Mouse (Mus musculus) yolk sac, embryonic 10.5 days (tissue): ENCODE results near the gene Ctla4.

Experiments used
- DNase-seq: peaks from one replicate; pipeline ENCODE4 v3.0.0-alpha.2; 2017; ENCODE audit warnings: low spot score

Gene Ctla4

DNA sequence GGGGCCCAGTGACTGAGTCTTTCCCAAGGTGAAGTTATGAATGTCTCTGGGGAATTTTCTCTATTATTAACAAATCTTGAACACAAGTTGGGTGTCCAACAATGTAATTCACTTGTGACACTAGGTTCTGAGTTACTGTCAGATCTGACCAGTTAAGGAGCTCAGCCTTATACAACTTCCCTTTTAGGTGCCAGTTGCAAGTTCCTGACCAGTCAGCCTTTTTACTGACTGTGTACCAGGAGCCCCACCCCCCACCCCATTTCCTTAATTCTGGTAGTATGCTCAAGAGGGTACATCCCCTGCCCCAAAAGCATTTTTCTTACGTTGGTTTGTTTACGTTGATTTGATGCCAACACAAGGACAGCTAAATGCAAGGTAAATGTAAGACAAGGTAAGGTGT is 21.6 kb upstream of the Ctla4 start:
- DNase-seq, result no peak

DNA sequence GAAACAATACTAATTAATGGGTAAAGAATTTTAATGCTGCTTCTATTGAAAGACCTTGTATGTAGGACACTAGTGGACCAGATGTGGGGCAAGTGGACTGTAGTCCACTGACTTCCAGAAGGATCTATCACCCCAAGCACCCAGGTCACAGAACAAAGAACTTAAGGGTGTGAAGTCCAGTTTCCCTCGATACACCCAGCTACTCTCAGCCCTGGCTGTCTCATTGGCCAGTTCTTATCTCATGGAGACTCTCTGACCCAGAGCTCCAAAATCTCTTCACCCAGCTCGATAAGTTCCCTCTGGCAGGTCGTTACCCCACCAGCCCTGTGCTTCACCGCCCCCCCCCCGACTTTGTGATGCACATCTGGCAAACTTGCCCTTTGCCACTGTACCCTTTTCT is 20.8 kb upstream of the Ctla4 start:
- DNase-seq, result no peak

DNA sequence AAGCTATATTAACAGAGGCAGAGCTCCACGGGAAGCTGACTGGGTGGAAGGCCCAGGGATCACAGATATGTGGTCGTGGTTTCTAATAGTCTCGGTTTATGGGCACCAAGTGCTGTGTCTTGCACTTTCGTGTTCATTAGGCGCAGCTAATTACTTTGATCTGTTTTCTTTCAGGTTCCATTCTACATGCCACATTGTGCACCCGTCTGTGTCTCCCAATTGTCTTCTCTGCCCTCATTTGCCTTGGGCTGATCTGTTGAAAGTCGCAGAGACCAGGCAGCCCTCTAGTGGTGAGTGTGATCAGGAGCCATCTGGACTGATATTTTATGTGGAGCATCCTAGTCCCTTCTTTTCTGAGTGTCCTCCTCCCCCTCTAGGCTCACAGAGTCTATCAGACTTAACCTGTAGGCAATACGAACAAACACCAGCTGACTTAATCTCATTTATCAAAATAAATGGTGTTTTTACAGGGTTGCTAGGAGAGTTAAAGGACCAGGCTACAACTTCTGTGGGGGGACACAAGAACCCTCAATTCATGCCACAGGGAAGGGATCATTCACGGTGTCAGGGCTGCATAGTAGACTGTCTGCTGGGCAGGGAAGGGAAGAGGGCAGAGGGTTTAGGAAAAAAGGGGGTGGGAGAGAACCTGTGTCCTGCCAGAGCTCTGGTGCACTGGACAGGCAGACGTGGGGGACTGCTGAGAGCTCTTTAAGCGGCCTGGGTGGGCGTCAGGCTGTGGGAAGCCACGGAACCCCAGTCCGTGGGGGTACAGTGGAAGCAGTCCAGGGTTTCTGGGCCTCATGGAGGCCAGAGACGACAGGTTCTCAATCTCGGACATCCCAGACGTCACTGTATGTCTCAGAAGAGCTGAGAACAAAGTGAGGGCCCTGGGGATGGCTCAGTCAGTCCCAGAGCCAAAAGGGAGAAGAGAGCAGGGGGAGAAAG is 18.2 kb upstream of the Ctla4 start:
- no peak for DNase-seq

DNA sequence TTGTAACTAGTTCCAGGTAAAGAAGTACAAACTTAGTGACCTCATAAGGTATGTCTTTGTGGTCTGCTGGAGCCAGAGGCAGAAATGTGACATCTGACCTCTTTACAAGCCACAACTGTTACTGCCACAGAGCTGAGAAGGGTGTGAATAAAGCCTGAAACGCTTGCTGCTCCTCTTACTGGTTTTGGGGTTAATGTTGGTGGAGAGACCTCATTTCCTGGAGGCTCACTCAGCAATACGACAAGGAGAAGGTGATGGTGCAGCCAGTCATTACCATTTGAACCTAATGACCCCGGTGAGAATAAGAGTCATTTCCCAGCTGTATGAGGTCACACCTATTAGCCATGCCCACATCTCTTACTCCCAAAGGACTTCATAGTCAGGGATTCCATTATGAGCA is 11.5 kb upstream of the Ctla4 start:
- DNase-seq, result no peak

DNA sequence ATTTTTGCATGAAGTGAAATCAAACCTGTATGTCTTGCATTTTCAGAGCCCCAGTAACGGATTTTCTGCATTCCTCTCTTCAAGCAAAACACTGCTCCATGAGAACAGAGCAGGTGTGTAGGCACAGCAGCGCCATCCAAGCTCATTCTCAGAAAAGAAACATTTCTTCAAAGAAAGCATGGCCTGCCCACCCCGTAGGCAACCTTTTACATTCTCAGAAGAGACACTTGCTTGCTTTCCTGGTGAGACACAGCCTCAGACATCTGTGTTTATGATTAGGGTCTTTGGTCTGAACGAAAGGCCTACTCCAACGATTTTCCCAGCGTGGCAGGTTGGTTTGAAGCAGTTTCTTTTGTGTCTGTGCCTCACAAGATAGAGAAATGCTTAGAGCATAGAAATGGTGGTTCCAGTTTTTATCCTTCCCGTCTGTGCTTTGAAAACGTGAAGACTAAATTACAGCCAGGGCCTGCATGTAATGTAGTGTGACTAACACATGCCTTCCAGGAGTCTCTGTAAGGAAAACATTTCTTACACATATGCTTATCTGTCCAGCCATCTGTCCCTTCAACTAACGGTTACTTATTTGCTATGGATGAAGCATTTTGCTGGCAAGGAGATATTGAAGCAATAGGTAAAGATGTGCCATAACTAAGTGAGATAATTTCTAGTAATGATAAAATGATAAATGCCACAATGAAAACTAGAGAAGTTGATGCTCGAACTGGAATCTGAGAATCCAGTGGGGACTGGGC is 6.5 kb upstream of the Ctla4 start:
- no peak for DNase-seq

DNA sequence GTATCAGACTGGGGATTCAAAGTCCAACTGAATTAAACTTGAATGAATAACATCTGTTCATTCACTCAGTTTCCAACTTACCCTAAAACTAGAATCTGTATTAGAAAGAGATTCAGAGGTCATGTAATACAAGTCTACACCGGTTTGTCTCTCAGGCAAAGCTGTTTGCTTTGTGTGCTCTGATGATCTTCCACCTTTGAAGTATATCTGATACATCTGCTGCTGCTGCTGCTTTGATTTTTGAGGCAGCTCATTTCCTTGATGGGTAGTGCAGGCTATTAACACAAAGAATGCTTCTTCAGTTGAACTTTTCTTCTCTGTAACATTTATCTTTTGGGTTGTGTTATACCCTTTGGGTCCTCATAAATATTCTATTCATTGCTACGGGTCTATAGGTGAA is 4.0 kb upstream of the Ctla4 start:
- no peak for DNase-seq

DNA sequence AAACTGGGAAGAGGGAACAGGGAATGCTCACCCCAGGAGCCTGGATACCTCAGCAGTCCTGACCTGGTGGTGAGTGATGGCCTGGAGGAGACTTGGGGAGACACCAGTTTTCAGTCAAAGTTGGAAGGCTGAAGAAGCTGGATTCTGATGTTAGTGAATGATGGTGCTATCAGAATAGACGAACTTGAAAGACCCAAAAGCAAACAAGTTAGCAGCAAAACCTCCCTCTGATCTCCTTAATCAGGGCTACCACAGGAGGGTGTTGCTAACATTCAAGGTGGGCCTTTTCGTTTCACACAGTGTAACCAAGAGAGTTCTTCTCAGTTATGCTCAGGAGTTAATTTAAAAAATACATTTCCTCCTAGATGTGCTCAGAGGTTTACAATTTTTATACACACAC is 3.5 kb upstream of the Ctla4 start:
- DNase-seq, result no peak

DNA sequence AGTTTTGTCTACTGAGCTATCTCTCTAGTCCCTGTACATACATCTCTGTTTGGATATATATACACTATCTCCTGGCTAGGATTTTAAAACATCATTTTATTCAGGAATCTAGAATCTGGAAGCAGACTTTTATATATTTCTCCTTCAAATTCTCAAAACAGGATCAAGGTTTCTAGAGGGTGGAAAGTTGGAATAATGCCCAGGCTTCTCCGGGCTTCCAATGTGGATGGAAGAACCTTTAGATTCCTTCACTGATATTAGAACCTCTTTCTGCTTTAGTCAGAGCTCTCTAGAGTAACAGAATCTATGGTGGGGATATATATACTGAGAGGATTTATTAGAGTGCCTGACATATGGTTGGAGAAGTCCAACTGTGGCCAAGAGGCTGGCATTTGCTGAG is 2.2 kb upstream of the Ctla4 start:
- no peak for DNase-seq

DNA sequence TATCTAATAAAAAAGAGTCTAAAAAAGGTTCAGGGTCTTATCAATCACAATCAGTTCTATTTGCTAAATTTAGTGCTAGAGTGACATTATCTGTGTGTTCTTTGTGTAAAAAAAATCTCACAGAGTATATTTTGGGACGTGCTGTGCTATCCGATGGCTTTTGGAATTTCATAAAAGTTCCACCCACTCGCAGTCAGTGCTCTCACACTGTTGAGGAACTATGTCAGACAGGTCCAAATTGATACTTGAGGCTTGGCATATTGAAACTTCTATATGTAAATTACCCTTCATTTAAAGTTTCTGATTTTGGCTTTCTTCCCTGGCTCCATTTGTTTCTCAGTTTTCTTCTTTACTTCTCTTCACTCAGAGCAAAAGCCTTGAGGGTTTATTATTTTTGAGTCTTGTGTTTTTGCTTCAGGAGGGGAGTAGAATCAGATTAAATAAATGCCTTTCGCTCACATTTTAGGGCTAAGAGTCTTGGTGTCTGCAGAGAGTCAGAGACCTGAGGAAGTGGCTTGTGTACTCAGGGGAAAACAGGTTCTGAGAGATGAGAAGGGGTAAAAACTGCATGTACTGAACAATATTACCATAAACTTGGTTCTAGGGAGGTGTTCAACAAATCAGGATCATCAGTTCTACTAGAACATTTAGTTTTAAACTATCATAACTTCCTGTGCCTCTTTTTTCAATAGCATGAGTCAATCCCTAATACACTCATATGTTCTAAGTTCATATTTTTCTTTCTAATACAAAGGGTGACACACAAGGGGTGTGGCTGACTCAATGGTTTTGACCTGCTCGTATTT is 11.5 kb downstream of the Ctla4 start:
- no peak for DNase-seq

DNA sequence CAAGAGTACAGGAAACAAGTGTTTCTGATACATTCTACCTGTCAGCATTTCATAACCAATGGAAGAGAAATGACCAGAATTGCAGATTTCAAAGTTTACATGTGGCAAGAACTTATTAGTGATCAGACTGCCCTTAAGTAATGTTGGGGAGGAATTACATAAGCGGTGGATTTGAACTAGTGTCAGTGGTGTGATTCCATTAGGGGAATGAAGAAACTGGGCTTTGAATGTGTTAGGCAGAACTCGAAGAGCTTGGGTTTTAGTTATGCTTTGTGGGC is 12.1 kb downstream of the Ctla4 start:
- DNase-seq, result no peak

DNA sequence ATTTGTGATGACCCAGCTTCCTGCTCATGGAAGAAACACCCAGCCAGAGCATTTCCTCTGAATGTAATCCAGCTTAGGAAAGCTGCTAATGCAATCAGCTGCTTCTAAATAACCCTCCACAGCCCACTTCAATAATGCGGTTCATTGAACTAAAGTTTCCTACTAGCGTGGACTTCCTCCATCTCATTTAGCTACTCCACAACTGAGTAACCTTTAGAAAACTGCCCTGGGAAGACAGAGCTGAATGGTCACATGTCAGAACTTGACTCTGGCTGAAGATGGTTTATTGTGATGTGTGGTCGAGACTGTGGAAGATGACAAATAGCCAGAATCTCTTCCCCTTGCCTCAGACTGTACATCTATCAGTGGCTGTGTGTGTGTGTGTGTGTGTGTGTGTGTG is 12.4 kb downstream of the Ctla4 start:
- no peak for DNase-seq

DNA sequence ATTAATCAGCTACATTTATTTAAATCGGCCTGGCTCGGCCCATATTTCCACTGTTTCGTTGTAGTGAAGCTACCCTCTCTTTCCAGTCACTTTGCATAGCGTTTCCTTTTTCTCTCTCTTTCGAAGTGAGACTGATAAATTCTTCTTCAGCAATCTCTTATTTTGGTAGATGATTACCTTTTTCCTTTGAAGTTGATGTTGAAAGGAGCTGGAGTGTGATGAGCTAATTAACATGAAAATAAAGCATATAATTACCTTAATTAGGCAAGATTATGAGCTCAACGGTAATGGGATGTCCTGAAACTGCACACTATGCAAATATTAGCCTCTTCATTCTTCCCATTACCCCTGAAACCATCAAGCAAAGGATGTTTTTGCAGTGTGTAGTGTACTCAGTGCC is 15.7 kb downstream of the Ctla4 start:
- no peak for DNase-seq

DNA sequence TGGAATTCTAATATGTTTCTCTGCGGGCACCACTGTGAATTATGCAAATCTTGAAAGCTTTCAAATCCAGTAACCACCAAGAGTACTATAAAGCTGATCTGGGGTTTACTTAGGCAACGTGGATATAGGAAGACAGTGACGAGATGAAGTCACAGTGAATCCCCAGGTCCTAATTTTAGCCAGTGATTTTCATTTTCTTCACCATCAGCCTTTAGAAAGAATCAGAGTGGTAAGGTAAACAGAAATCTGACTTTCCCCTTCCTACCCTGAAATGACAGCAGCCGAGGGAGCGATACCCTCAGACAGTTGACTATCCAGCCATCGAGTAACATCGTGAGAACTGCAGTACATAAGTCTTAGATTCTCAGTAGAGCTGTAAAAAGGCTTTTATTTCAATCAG is 16.3 kb downstream of the Ctla4 start:
- DNase-seq, result no peak

DNA sequence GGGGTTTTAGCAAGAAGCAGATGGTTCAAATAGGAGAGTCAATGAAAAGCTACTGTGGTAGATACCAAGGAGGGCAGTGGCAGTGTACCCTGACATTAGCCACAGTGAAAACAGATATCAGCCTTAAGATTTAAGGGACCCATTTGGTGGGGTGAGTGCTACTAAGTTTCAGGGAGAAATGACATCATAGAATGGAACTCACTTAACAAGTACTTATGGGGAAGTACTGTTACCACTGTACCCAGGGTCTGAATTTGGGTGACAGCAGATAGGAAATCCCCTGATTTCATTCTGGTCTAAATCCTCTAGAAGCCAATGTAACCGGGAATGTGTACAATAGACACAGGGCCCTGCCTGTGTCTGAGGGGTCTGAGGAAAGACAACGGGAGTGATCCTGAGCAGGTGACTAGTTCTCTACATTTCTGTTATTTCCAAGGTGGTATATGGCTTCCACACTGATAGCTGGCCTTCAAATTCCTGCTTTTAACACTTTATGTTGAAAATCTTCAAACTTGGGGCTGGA is 17.7 kb downstream of the Ctla4 start:
- DNase-seq, result no peak

DNA sequence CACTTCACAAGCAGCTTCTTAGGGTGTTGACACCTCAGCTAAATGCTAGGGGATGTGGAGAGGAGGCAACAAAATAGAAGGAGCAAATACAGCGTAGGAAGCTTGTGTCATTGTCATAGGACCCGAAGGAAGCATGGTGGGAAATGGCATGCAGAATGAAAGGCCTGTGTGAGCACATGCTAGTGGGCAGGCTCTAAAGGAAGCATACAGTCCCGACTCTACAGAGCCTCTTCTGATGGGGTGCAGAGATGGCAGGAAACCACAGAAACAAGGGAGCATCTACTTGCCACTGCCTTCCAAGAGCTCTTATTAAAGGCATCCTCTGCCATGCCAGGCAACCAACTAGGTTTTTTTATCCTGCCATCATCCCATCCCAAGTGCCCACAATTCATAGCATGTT is 20.7 kb downstream of the Ctla4 start:
- no peak for DNase-seq

DNA sequence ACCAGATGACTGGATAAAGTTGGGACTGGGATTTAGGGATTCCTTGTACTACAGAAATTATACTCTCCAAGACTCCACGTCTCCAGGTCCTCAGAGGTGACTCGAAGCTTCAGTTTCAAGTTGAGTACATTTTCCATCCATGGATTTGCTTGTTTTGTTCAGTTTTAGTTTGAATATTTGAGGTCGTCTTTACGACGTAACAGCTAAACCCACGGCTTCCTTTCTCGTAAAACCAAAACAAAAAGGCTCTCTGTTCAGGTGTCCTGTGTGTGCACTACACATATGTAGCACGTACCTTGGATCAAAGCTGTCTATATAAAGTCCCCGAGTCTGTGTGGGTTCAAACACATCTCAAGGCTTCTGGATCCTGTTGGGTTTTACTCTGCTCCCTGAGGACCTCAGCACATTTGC is 22.0 kb downstream of the Ctla4 start:
- DNase-seq, result no peak

DNA sequence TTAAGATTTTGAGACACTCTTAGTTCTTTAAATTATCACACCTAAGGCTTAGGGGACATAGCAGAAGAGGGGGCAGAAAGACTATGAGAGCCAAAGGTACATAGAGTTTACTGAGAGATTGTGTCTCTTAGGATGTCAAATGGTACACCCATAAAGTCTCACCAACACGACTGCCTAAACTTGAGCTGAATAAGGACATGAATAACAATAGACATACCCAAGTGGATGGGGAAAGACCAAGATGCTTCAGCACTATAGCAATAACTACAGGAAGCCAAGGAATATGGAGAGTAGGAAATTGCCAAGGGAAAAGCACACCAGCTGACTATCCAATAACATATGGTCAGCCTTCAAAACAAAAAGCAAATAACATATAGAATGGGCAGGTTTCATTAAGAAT is 22.9 kb downstream of the Ctla4 start:
- DNase-seq, result no peak

DNA sequence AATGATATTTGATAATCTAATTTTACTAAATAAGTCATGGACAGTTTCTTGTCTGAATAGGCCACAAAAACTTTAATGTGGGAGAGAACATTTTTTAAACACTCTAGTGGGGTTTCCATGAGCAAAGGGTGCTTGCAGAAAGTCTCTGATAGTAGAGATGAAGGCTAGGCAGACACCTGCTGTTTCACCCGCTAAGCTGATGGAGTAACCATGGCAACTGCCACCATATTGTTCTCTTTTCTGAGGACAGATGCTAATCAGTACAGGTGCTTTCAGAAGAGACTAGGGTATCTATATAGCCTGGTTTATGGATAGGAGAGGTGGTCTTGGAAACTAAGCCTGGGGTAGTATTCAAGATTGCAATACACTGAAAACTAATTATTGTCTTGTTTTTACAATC is 24.0 kb downstream of the Ctla4 start:
- DNase-seq, result no peak

DNA sequence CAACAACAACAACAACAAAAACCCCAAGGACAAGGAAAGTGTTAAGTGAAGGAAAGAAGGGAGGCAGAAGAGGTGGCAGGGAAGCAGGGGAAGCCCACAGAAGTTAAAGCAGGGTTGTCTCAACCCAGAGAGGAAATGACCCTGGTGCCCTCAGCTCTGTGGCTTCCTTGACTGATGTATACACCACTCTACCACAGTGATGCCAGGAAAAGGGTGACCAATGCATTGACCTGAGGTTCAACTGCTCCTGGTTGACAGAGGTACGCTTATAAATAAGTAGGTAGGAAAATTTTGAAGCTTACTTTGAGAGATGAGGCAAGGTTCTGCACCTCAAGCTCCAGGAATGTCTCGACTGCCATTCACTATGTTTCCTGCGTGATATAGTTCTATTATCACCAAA is 24.8 kb downstream of the Ctla4 start:
- no peak for DNase-seq

DNA sequence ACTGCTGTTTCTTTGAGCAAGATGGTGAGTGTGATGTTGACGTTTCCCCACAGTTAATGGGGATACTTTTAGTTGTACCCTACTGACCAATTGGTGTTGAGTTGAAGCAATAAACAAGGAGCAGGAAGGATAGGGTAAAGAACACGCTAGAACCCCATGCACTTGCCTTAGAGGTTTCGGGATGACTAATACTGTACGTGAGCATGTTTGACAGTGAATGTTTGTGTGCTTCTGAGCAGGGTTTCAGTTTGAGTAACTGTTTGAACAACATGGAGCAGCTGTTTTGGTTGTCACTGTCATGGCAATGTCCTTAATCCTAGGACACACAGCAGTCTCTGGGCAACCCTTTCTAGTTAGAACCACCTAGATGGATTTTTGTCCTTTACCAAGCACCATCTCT is 26.5 kb downstream of the Ctla4 start:
- DNase-seq, result no peak

DNA sequence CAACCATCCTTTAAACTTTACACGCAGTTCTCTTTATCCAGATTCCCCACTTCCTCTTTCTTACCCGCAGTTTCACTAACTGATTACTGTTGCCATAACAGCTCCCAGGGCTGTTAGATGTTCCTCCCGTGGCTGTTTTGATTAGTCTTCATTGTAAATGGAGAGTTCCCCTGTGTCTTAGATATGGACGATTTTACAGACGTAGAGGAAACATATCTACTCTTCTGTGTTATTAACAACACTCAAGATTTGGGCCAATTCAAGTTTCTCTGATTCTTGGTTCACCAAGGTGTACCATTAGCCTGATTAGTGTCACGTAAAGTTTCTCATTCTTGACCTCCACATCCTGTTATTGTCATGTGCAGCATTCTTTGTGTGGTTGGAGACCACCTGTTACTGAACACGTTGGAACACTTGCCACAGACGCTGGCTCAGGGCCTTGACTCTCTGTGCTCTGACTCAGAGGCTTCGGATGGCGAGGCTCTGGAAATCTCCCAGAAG is 29.5 kb downstream of the Ctla4 start:
- DNase-seq, result no peak
